Mouse (Mus musculus) limb, embryonic 14.5 days (tissue): ENCODE results near the gene Sf3b3. TPM values are rescaled to one million over a fixed set of nuclear protein-coding genes. Genes with fewer than 3 reads are reported as not detected.
A peak's percentile ranks its signal among the peaks of the same experiment; 100 is the strongest.

Source experiments
- ATAC-seq: fragments of 200-750 bp; cut with Nextera tagmentation; 2 replicates; pipeline ENCODE4 v1.8.0; 2017; ENCODE audit warnings: low read depth, moderate number of reproducible peaks, moderate TSS enrichment; ENCODE audit not compliant: low FRiP score
- DNase-seq: peaks from one replicate; pipeline ENCODE4 v3.0.0-alpha.2; 2015; ENCODE audit warnings: low spot score
- H3K27ac ChIP-seq: fragments of 300-500 bp; sonication (generic); replicated peaks from 2 replicates; pipeline ENCODE4 v1.5.1; 2014; ENCODE audit warnings: low read depth, mild to moderate bottlenecking, low read length, moderate library complexity, mixed read lengths
- H3K27me3 ChIP-seq: fragments of 300-500 bp; sonication (generic); 2 replicates; pipeline ENCODE4 v1.6.1; 2014; ENCODE audit warnings: low read length, mixed read lengths; ENCODE audit not compliant: control insufficient read depth, insufficient read depth
- H3K36me3 ChIP-seq: fragments of 300-500 bp; sonication (generic); 2 replicates; pipeline ENCODE4 v1.6.1; 2014; ENCODE audit warnings: mild to moderate bottlenecking, low read length, moderate library complexity, mixed read lengths; ENCODE audit not compliant: control insufficient read depth, insufficient read depth
- H3K4me1 ChIP-seq: fragments of 300-500 bp; sonication (generic); 2 replicates; pipeline ENCODE4 v1.6.1; 2014; ENCODE audit warnings: antibody characterized with exemption, low read length, mixed read lengths; ENCODE audit not compliant: control insufficient read depth, insufficient read depth
- H3K4me2 ChIP-seq: fragments of 300-500 bp; sonication (generic); replicated peaks from 2 replicates; pipeline ENCODE4 v1.6.1; 2014; ENCODE audit warnings: low read depth, mild to moderate bottlenecking, low read length, moderate library complexity; ENCODE audit not compliant: severe bottlenecking
- H3K4me3 ChIP-seq: fragments of 300-500 bp; sonication (generic); replicated peaks from 2 replicates; pipeline ENCODE4 v1.5.1; 2014; ENCODE audit warnings: low read length
- H3K9ac ChIP-seq: fragments of 300-500 bp; sonication (generic); 2 replicates; pipeline ENCODE4 v1.6.1; 2014; ENCODE audit warnings: mild to moderate bottlenecking, low read depth, low read length, moderate library complexity; ENCODE audit not compliant: severe bottlenecking
- H3K9me3 ChIP-seq: fragments of 300-500 bp; sonication (generic); 2 replicates; pipeline ENCODE4 v1.6.1; 2016; ENCODE audit warnings: low read length; ENCODE audit not compliant: control insufficient read depth
- POLR2A ChIP-seq: fragments of 200-500 bp; IDR thresholded peaks from 2 replicates; pipeline ENCODE4 v1.8.0; 2012; ENCODE audit warnings: inconsistent platforms, mild to moderate bottlenecking, moderate library complexity, borderline replicate concordance; ENCODE audit not compliant: insufficient read depth, insufficient read length; ENCODE audit errors: extremely low read depth
- WGBS: fragments of 180-500 bp; shearing (Covaris S2); extraction: QIAGEN DNeasy Blood & Tissue Kit; methylation state at CpG from one replicate; pipeline ENCODE4 v1.1.7; 2014; 5-methylcytosine and 5-hydroxymethylcytosine counted together
- polyA plus RNA-seq, 2 experiments: library from polyadenylated mRNA; depleted of rRNA in 1 of 2; stranded (reverse) in 1 of 2; unstranded in 1 of 2; fragments of >200 nt; fragmentation: Nextera tagmentation in 1 of 2; extraction: Ambion mirVana in 1 of 2; gene quantifications; 2 replicates each; pipeline versions ENCODE4 v1.2.1 to v1.2.3; 2012 to 2014

Gene Sf3b3
- polyA plus RNA-seq, 2 experiments = 92.7 to 132 TPM

GRCm38 (mm10) chr8:110811116-110811515 lies 35.5 kb downstream of the Sf3b3 start:
- no peak for TF ChIP-seq POLR2A
- Histone ChIP-seq H3K27ac (no peak overlapping the region), H3K4me1 (0 out of 2 replicates have a peak, but pooled peaks cover 7% of the 10 kb centered on the region), H3K36me3 (peaks cover 68% of the 10 kb centered on the region), H3K9me3 (no peaks in the 10 kb centered on the region), H3K27me3 (no peaks in the 10 kb centered on the region), H3K4me3 (no peak overlapping the region), H3K9ac (no peak overlapping the region), H3K4me2 (no peak overlapping the region)
- no peak for DNase-seq
- no peak for ATAC-seq
- 94% methylated on average over 3 of the region's 3 CpGs for WGBS

DNA sequence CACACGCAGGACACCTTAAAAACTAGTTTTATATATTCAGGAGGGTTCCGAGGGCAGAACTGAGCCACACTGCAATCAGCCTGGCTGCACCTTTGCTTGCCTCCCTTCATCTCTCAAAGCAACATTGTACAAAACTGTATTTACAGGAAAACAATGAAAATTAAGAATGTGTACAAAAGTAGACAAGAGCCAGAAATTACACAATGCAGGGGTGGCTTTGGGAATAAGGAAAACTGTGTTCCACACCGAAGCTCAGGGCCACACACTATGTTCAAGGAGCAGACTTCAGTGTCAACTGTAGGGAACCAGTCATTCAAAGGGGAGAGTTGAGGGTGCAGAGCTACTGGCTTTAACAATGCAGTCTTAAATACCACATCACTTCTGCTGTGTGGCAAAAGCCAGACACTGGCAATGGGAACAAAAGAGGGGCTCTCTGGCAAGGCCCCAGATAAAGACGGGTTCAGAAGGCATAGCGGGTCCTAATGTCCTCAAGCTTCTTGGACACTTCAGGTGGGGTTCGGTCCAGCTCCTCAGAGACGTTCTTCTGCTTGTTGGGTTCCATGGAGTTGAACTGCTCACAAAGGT lies 36.0 kb downstream of the Sf3b3 start:
- Histone ChIP-seq H3K27me3 (no peaks in the 10 kb centered on the region), H3K4me1 (0 out of 2 replicates have a peak, but pooled peaks cover 7% of the 10 kb centered on the region), H3K27ac (no peak overlapping the region), H3K36me3 (peaks cover 63% of the 10 kb centered on the region), H3K4me2 (no peak overlapping the region), H3K9ac (no peak overlapping the region), H3K4me3 (no peak overlapping the region), H3K9me3 (no peaks in the 10 kb centered on the region)
- no peak for TF ChIP-seq POLR2A
- ATAC-seq (no peak), DNase-seq (no peak)
- 85% methylated on average over 7 of the region's 7 CpGs for WGBS

DNA sequence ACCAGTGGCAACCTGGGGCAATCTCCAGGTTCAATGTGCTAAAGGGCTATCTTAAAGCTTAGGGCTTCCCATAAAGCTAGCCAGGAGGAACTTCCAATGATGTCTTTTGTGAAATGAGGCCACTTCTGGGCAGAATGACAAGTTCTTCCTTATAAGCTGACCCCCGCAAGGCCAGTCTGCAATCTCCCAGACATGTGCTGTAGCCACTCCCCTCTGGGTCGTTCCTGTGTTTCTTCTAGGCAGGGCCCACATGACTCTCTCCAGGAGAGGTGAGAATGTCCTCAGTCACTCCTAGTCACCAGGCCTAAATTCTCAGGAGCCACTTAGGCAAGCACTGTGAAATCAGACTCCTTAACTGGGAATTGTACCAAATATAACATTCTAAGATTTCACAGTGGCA lies 36.8 kb downstream of the Sf3b3 start:
- no peak for TF ChIP-seq POLR2A
- DNase-seq (no peak), ATAC-seq (peak; percentile 47; the same call in 1 of the 2 replicates)
- no peak overlapping the region for H3K27ac ChIP-seq
- H3K9ac ChIP-seq = no peak overlapping the region
- no peak overlapping the region for H3K4me3 ChIP-seq
- H3K9me3 ChIP-seq = no peaks in the 10 kb centered on the region
- no peak overlapping the region for H3K4me2 ChIP-seq
- 0 out of 2 replicates have a peak, but pooled peaks cover 7% of the 10 kb centered on the region for H3K4me1 ChIP-seq
- H3K27me3 ChIP-seq = no peaks in the 10 kb centered on the region
- peaks cover 55% of the 10 kb centered on the region for H3K36me3 ChIP-seq
- WGBS = 43% methylated on average over 2 of the region's 2 CpGs

DNA sequence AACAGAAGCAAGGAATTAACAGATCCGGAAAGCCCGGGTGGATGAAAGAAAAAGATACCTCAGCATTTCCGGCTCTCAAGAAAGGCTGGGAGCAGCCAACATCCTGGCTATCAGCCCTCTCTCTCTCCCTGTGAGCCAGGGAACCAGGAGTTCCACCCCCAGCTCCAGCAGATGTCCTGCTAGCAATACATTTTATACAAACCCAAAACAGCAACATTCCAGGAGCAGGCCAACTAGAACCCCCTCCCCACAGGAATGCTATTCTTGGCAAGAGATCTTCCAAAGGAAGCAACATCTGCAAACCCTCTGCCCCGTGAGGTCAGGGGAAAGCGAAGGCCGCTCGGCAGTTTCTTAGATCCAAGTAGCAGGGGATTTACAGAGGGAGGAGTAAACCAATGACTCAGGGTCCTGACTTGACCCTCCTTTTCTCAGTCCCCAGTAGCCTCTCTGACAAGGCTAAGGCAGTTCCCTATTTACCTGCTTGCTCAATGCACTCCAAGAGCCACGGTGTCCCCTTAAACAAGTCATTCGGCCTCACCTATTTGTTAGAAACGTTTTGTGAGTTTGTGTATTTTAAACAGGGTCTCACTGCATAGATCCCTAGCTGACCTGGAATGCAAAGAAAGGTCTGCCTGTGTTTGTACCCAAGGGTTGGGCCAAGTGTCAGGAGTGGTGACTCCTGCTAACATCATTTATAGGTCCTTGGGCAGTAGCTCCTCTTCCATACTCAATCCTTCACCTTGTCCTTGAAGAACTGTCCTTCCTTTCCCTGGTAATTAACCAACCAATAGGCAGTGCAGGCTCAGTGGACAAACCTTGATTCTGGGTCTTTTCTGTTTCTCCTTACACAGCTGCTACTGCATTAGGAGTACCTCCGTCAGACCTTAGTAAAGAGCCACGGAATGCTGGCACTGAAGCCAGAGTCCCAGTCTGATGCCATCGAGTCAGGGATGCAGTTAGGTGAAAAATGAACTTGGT lies 37.8 kb downstream of the Sf3b3 start:
- DNase-seq = peak; percentile 80
- peak; percentile 69; the same call in 1 of the 2 replicates for ATAC-seq
- peak overlapping the region; percentile 40; the same call in 1 of the 2 replicates for H3K27ac ChIP-seq
- no peak overlapping the region for H3K9ac ChIP-seq
- no peaks in the 10 kb centered on the region for H3K27me3 ChIP-seq
- WGBS = 43% methylated on average over 13 of the region's 13 CpGs
- H3K4me2 ChIP-seq = no peak overlapping the region; the same call in 1 of the 2 replicates
- no peaks in the 10 kb centered on the region for H3K9me3 ChIP-seq
- H3K4me3 ChIP-seq = no peak overlapping the region
- TF ChIP-seq POLR2A = no peak
- H3K36me3 ChIP-seq = peaks cover 45% of the 10 kb centered on the region
- H3K4me1 ChIP-seq = 0 out of 2 replicates have a peak, but pooled peaks cover 7% of the 10 kb centered on the region

DNA sequence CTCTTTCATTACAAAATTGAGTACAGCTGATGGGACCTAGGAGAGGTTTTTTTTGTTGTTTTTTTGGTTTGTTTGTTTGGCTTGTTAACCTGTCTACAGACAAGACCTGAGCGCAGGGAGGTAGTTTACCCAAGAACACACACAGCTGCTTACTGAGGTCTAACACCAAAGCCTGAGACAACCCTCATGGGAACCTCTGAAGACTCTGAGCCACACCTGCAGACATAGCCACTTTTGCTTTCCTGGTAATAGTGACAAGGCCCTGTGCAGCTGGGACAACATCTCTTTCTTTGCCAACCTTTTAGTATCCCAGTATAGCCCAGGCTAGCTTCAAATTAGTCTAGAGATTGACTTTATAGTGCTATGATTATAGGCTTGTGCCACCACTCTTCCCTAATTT lies 40.4 kb downstream of the Sf3b3 start:
- Histone ChIP-seq H3K9ac (no peak overlapping the region), H3K27ac (no peak overlapping the region), H3K36me3 (peaks cover 18% of the 10 kb centered on the region), H3K9me3 (no peaks in the 10 kb centered on the region), H3K4me1 (0 out of 2 replicates have a peak, but pooled peaks cover 7% of the 10 kb centered on the region), H3K4me2 (no peak overlapping the region), H3K27me3 (no peaks in the 10 kb centered on the region), H3K4me3 (no peak overlapping the region)
- WGBS = 89% methylated on average over 1 of the region's 1 CpGs
- no peak for DNase-seq
- ATAC-seq = no peak
- TF ChIP-seq POLR2A = no peak
